Mouse (Mus musculus): ENCODE measurements at regions not wholly inside any gene's neighbourhood (a gene's known extent, or its start where the extent isn't known, plus 50 kb on each side); places are given as distances from the start of the nearest gene placed in this dataset.
"Not testable (repeated sequence)": the region's sequence is repeated elsewhere in the genome, so short reads cannot be mapped to it uniquely, and the experiment has no call there.

GRCm38 (mm10) chr9:3116311-3116710 is 79.6 kb downstream of the Gm10715 start:
- not testable (repeated sequence) for DNase-seq (ENCODE audit: low spot score in 2 of 2)

DNA sequence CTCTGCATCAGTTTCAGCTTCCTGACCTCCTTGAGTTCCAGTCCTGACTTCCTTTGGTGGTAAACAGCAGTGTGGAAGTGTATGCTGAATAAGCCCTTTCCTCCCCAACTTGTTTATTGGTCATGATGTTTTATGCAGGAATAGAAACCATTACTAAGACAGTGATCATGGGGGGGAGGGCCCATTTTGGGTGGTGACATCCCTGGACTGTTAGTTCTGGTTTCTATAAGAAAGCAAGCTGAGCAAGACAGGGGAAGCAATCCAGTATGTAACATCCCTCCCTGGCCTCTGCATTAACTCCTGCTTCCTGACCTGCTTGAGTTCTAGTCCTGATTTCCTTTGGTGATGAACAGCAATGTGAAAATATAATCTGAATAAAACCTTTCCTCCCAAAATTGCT is 124.5 kb downstream of the Gm10715 start:
- DNase-seq (ENCODE audit: low spot score in 2 of 2), result no peak

DNA sequence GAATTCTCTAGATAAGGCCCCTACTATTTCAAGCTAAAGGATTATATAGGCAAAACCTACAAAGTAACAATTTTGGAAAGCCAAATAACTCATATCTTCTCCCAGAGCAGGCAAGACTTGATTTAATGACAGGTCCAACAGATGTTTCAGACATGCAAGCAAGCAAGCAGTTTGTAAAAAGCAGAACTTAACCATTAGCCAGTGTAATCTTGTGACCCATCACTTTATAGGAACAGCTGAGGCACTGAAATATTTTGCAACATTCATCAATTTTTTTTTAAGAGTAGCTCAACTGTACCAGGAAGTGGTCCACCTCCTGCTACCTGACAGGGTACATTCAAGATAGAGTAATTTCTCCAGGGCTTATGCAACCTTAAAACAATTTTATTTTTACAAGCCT is 147.7 kb downstream of the Gm10715 start:
- no peak for DNase-seq (ENCODE audit: low spot score in 2 of 2)

GRCm38 (mm10) chr9:3199151-3200018 is 135.6 kb upstream of the Alkbh8 start:
- DNase-seq (ENCODE audit: low spot score in 2 of 2), result peak; percentile 20 to 24

GRCm38 (mm10) chr9:3200019-3200347 is 135.0 kb upstream of the Alkbh8 start:
- DNase-seq (ENCODE audit: low spot score in 2 of 2), result not testable (repeated sequence)

DNA sequence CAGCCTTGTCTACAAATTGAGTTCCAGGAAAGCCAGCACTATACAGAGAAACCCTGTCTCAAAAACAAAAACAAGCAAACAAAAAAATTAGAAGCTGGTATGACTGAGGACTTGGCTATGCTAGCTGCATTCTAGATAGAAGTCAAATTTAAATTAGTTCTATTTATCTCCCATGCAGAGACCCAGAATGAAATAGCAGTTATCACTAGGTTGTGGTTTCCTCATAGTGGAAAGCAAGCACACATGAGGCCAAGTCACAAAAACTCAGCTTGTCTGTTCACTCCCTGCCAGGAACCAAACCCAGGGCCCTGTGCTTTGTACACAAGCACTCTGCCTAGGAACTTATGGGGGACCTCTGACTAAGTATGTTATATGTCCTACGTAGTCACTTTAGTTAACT is 126.8 kb upstream of the Alkbh8 start:
- DNase-seq (ENCODE audit: low spot score in 2 of 2), result not testable (repeated sequence)

DNA sequence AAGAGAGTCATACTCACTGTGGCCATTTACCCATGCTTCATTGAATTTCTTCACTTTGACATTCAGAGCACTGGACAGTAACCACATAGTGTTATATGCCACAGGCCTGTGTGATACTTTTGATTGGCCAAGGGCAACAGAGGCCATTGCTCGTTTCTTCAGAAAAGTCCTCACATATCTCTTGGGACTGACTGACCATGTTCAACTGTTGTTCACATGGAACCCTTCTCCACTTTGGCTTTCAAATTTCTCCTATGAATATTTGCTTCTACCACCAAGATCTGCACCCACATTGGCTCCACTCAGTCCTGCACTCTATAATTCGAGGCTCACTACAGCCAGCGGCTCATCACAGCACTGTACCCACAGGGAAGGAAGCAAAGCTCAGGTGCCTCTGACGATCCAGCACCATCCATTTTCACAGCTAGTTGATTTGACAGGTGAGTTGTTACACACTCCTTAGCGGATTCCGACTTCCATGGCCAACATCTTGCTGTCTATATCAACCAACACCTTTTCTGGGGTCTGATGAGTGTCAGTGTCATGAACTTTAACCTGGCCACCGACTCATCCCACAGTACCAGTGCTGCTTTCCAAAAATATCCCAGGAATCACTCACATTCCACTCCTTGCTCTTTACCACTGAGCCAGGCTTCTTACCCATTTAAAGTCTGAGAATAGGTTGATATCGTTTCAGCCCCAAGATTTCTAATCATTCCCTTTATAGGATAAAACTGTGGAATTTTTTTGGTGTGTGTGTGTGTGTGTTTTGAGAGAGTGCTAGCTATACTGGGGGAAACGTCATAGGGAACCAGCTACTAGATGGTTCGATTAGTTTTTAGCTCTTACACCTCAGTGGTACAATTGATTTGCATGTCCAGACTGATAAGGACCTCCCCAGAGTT is 76.3 kb upstream of the Alkbh8 start:
- DNase-seq (ENCODE audit: low spot score in 2 of 2), result peak; percentile 79 to 83

- no peak for DNase-seq (ENCODE audit: low spot score in 2 of 2)
Measured at GRCm38 (mm10) chr9:3260181-3260580, 74.8 kb upstream of the Alkbh8 start.

DNA sequence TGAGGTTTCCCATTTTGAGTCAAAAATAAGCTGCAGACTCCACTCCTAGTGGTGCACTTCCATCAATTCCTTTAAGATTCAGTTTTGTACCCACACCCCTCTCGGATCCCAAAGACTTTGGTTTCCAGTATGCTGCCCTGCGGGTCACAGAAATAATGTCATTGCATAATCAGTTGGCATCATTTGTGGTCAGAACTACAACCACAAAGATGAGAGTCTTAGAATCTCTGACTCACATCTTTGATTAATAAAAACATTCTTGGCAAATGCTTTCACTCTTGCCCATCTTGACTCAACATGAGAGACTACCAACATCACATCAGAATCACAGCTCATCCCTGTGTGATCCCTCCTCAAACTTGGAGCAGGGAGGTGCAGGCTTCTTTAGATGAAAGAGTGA is 74.1 kb upstream of the Alkbh8 start:
- no peak for DNase-seq (ENCODE audit: low spot score in 2 of 2)

GRCm38 (mm10) chr9:3264467-3264866 is 70.5 kb upstream of the Alkbh8 start:
- no peak for DNase-seq (ENCODE audit: low spot score in 2 of 2)

DNA sequence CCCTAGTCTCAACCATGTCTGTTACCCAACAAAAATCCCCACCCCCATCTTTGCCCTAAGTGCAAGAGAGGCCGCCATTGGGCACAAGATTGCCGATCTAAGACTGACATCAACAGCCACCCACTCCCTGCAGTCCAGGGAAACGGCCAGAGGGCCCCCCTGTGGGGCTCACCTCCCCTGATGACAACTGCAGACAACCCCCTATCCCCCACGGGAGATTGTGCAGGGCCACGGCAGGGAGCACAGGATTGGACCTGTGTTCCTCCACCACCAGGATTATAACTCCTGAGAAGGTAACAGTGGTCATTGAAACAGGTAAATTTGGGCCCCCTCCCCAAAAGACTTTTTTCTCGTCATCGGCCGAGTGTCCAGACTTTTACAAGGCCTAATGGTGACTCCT is 54.4 kb upstream of the Alkbh8 start:
- DNase-seq (ENCODE audit: low spot score in 2 of 2), result not testable (repeated sequence)

DNA sequence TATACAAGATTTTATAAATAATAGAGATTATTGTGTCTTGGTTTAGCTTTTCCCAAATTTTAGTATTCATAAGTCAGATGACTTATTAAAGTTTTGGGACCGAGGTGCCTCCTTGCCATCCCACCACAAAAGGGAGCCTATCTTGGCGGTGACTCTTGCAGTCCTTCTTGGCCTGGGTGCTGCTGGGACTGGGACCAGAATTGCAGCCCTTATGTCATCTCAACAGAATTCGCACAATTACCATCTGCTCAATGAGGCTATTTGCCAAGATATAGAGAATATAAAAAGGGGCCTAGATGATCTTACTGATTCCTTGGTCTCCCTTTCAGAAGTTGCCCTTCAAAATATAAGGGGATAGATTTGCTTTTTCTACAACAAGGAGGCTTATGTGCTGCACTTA is 53.0 kb upstream of the Alkbh8 start:
- DNase-seq (ENCODE audit: low spot score in 2 of 2), result not testable (repeated sequence)

DNA sequence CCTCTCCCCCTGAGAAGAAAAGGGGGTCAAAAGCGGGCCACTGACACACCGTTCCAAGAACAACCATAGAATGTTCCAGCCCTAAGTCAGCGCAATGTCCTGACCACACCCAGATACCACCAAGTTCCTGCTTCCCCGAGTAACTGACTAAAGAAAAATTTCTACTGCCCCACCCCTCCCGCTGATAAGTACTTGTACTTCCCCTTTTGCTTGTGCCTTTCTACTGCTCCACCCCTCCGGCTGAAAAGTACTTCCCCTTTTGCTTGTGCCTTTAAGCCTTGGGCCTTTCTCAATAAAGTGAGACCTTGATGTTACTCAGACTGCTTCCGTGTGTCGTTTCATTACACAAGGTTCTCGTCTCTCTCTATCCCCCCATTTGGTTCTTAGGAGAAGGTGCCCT is 51.6 kb upstream of the Alkbh8 start:
- not testable (repeated sequence) for DNase-seq (ENCODE audit: low spot score in 2 of 2)
